Mouse (Mus musculus): ENCODE results near the gene Phlpp1. TPM values are rescaled to one million over a fixed set of nuclear protein-coding genes. Genes with fewer than 3 reads are reported as not detected.

Gene Phlpp1
- polyA plus RNA-seq, 1 experiment from 2014 or later: 4.8 TPM

DNA sequence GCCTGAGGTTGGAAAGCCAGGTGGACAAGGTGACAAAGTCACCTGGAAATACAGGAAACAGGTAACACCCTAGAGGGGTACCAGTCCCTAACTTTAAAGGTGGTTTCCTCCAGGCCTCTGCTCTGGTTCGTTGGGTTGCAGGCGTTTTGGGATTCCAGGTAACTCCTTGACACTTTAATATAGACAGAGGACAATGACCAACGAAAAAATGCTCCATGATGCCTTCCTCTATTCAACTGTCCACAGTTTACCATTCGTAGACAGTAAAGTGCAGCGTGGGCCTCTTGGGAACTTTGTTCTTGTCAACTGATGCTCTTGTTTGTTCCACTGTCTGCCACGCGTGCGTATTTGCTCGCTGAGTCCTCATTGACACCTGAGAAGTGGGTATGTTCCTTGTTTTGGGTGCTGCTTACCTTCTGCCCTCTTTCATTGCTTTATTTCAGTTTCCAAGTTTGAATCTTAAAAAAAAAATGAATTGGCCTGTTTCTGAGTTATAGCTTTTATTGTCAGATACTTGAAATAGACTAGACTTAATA, 2.1 kb downstream of the Phlpp1 start:
- Histone ChIP-seq H3K4me1 (ENCODE audit: control insufficient read depth, insufficient read depth, low read length) (peaks cover 11% of the 10 kb centered on the region; the same call in 1 of the 2 replicates), H3K4me2 (replicated peaks; ENCODE audit: low read depth, low read length) (peak overlapping the region; percentile 51), H3K27me3 (ENCODE audit: control insufficient read depth, insufficient read depth, low read length) (no peaks in the 10 kb centered on the region), H3K36me3 (ENCODE audit: control insufficient read depth, insufficient read depth, low read length) (no peaks in the 10 kb centered on the region), H3K9ac (ENCODE audit: low read depth, low read length) (peak overlapping the region; percentile 90; the same call in 1 of the 2 replicates), H3K9me3 (ENCODE audit: control insufficient read depth, low read length) (no peaks in the 10 kb centered on the region), H3K4me3 (ENCODE audit: low read length) (peak overlapping the region; percentile 83), H3K27ac (ENCODE audit: low read depth, low read length) (no peak overlapping the region)
- no peak for ATAC-seq (ENCODE audit: low FRiP score, low TSS enrichment)
- 58% methylated on average over 9 of the region's 9 CpGs for WGBS

DNA sequence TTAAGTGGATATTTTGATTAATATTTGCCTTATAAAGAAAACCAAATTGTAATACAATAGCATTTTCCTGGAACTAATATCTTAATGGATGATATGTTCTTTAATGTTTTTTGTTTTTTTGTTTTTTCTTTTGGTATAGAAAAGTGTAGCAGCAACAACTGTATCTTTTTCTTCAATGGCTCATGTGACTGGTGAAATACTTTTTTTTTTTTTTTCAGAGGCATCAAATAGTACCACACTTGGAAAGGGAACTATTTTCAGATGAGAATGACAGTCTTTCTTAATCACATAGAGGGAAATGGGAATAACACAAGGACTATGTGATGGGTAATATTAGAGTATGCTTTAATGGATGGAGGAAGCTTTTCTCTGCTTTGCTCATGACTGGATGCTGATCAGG, 3.0 kb downstream of the Phlpp1 start:
- Histone ChIP-seq H3K4me1 (ENCODE audit: control insufficient read depth, insufficient read depth, low read length) (peaks cover 11% of the 10 kb centered on the region; the same call in 1 of the 2 replicates), H3K9me3 (ENCODE audit: control insufficient read depth, low read length) (no peaks in the 10 kb centered on the region), H3K36me3 (ENCODE audit: control insufficient read depth, insufficient read depth, low read length) (no peaks in the 10 kb centered on the region), H3K9ac (ENCODE audit: low read depth, low read length) (no peak overlapping the region), H3K4me3 (ENCODE audit: low read length) (no peak overlapping the region), H3K4me2 (replicated peaks; ENCODE audit: low read depth, low read length) (peak overlapping the region; percentile 51; the same call in 1 of the 2 replicates), H3K27me3 (ENCODE audit: control insufficient read depth, insufficient read depth, low read length) (no peaks in the 10 kb centered on the region), H3K27ac (ENCODE audit: low read depth, low read length) (no peak overlapping the region)
- ATAC-seq (ENCODE audit: low FRiP score, low TSS enrichment): no peak

DNA sequence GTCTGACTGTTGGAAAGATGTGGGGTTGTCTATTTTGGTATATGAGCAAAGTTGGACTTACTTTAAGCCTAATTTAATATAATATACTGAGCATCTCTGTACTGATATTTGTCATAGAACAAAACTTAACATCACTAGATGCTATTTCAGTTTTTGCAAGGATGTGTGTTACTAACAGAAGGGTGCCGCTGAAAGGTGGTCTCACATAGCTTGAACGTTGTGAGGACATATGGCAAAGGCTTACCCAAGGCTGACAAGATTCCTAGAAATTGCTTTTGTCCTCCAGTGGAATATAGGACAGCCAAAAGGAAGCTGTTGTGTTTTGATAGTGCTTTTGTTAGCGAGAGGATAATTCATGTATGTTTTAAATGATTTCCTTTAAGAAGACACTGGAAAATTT, 3.8 kb downstream of the Phlpp1 start:
- Histone ChIP-seq H3K4me3 (ENCODE audit: low read length) (no peak overlapping the region), H3K9me3 (ENCODE audit: control insufficient read depth, low read length) (no peaks in the 10 kb centered on the region), H3K9ac (ENCODE audit: low read depth, low read length) (no peak overlapping the region), H3K36me3 (ENCODE audit: control insufficient read depth, insufficient read depth, low read length) (no peaks in the 10 kb centered on the region), H3K4me2 (replicated peaks; ENCODE audit: low read depth, low read length) (peak overlapping the region; percentile 6; the same call in 1 of the 2 replicates), H3K27ac (ENCODE audit: low read depth, low read length) (no peak overlapping the region), H3K27me3 (ENCODE audit: control insufficient read depth, insufficient read depth, low read length) (no peaks in the 10 kb centered on the region), H3K4me1 (ENCODE audit: control insufficient read depth, insufficient read depth, low read length) (peaks cover 11% of the 10 kb centered on the region; the same call in 1 of the 2 replicates)
- 70% methylated on average over 3 of the region's 3 CpGs for WGBS
- ATAC-seq (ENCODE audit: low FRiP score, low TSS enrichment): no peak

DNA sequence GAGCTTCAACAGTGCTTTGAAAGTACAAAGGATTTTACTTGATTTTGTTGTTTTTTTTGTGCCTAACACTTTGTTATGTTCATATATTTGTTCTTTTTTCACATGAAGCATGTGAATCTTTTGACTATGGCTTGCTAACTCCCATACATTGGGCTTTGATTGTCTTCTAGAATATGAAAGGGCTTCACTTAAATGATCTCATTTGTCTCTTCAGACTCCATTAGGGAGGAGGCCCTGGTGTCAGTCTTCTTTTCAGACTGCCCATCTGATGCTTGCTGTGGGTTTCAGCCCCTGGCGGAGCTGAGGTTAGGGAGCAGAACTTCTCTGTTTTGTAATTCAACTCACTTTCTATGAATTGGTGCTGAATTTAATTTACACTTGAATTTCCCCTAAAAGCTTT, 5.2 kb downstream of the Phlpp1 start:
- WGBS: 79% methylated on average over 1 of the region's 1 CpGs
- no peak overlapping the region for H3K27ac ChIP-seq (ENCODE audit: low read depth, low read length)
- no peak overlapping the region for H3K4me3 ChIP-seq (ENCODE audit: low read length)
- no peak overlapping the region for H3K4me2 ChIP-seq (replicated peaks; ENCODE audit: low read depth, low read length)
- no peaks in the 10 kb centered on the region for H3K9me3 ChIP-seq (ENCODE audit: control insufficient read depth, low read length)
- ATAC-seq (ENCODE audit: low FRiP score, low TSS enrichment): no peak
- no peaks in the 10 kb centered on the region for H3K36me3 ChIP-seq (ENCODE audit: control insufficient read depth, insufficient read depth, low read length)
- H3K27me3 ChIP-seq (ENCODE audit: control insufficient read depth, insufficient read depth, low read length): no peaks in the 10 kb centered on the region
- H3K4me1 ChIP-seq (ENCODE audit: control insufficient read depth, insufficient read depth, low read length): peaks cover 8% of the 10 kb centered on the region; the same call in 1 of the 2 replicates
- H3K9ac ChIP-seq (ENCODE audit: low read depth, low read length): no peak overlapping the region

DNA sequence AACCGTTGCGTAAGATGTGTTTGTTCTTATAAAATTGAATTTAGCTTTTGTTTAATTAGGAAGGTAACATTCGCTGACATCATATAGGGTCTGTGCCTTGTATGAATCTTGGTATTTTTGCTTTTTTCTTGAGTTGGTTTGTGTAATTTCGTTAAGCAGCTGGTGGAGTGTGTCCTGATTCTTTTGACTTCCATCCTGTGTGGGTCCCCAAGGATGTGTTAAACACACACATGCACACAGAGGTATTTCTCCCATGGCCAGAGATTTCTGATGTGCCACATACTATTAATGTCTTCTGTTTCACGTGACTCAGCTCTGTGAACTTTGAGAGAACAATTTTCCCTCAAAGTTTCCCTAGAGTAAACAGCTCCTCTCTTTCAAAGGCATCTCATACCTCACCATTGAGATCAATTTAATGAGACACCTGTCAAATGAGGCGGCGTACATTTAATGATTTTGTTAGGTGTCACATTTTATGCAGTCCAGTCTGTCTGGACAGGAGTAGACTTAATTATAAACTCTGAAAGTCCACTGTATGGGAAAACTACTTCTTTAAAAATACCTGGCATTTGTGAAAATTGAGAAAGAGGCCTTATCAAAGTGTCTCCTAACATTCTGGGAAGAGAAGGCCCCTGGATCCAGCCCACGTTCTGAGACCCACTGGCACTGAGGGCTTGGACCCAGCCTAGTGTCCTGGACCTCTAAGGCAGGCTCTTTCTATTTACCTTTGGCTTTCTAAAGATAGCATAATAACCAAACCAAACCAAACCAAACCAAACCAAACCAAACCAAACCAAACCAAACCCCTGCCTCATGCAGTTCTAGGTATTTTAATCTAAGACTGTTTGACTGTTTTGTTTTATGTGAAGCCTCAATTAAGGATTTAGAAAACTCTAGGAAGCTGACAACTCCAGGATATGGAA, 6.6 kb downstream of the Phlpp1 start:
- no peak overlapping the region for H3K9ac ChIP-seq (ENCODE audit: low read depth, low read length)
- H3K36me3 ChIP-seq (ENCODE audit: control insufficient read depth, insufficient read depth, low read length): no peaks in the 10 kb centered on the region
- ATAC-seq (ENCODE audit: low FRiP score, low TSS enrichment): no peak
- 66% methylated on average over 8 of the region's 8 CpGs for WGBS
- no peak overlapping the region for H3K4me3 ChIP-seq (ENCODE audit: low read length)
- H3K27ac ChIP-seq (ENCODE audit: low read depth, low read length): no peak overlapping the region
- no peaks in the 10 kb centered on the region for H3K9me3 ChIP-seq (ENCODE audit: control insufficient read depth, low read length)
- H3K4me1 ChIP-seq (ENCODE audit: control insufficient read depth, insufficient read depth, low read length): peaks cover 8% of the 10 kb centered on the region; the same call in 1 of the 2 replicates
- H3K27me3 ChIP-seq (ENCODE audit: control insufficient read depth, insufficient read depth, low read length): no peaks in the 10 kb centered on the region
- no peak overlapping the region for H3K4me2 ChIP-seq (replicated peaks; ENCODE audit: low read depth, low read length)

DNA sequence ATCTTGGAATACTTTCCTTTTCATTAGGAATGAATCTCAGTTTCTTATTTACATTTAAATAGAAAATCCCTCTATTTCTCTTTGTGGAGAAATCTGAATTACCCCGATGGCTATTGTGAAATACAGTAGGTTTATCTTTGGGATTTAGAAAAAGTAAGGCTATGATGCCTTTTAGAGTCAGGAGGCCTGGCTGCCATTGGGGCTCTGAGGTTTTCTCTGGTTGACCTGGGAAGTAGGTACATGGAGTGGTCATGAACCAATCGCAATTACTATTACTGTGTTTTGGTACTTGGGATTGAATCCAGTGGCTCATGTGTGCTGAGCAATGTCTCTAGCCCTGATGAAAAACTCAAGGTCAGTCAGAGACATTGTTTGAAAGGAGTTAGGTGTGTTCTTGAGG, 12.1 kb downstream of the Phlpp1 start:
- H3K4me1 ChIP-seq (ENCODE audit: control insufficient read depth, insufficient read depth, low read length): no peaks in the 10 kb centered on the region
- H3K4me2 ChIP-seq (replicated peaks; ENCODE audit: low read depth, low read length): no peak overlapping the region
- H3K9ac ChIP-seq (ENCODE audit: low read depth, low read length): no peak overlapping the region
- no peaks in the 10 kb centered on the region for H3K36me3 ChIP-seq (ENCODE audit: control insufficient read depth, insufficient read depth, low read length)
- H3K27me3 ChIP-seq (ENCODE audit: control insufficient read depth, insufficient read depth, low read length): no peaks in the 10 kb centered on the region
- no peak overlapping the region for H3K4me3 ChIP-seq (ENCODE audit: low read length)
- no peak for ATAC-seq (ENCODE audit: low FRiP score, low TSS enrichment)
- no peaks in the 10 kb centered on the region for H3K9me3 ChIP-seq (ENCODE audit: control insufficient read depth, low read length)
- no peak overlapping the region for H3K27ac ChIP-seq (ENCODE audit: low read depth, low read length)
- 96% methylated on average over 2 of the region's 2 CpGs for WGBS

DNA sequence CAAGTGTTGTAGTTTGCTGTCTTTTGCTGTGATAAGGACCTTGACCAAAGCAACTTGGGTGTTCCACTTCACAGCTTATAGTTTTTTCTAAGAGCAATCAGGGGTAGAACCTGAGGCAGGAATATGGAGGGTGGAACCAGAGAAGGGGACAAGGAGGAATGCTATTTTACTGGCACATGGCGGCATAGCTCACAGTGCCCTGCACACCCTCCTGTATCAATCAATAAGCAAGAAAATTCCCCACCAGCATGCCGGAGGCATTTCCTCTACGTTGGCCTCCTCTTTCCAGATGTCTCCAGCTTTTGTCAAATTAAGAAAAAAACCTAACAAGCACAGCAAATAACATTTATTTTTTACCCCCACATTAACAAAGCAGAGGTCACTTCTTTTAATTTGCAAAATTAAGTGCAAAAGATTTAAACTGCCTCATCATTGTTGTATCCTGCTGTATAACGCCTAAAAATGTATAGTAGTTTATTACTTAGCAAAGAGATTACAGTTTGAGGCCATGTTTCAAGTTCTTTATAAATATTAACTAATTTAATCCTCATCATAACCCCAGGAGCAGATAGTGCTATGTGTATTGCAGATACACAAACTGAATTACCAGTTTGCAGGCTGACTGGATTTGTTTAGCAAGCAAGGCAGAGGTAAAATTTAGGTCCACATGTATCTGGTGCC, 13.4 kb downstream of the Phlpp1 start:
- H3K27me3 ChIP-seq (ENCODE audit: control insufficient read depth, insufficient read depth, low read length): no peaks in the 10 kb centered on the region
- WGBS: 67% methylated on average over 4 of the region's 4 CpGs

DNA sequence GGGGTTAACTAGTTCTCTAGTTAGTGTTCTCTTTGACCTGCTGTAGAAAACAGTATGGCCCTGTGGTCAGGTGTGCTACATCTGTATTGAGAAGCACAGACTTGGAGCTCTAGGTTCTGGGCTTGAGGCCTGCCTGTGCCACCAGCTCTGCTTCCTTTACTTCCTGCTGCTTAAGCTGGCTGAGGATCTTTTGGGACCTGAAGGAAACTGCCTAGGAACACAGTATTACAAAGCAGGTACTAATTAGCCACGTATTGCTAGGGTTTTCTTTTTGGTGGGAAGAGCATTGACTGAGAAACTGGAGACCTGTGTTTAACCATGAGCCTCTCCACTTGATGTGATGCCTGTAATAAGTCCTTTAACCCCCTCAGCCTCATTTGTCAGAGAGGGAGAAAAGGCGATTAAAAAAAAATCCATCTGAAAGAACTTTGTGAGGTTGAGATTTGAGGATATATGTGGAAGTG, 13.9 kb downstream of the Phlpp1 start:
- no peak overlapping the region for H3K9ac ChIP-seq (ENCODE audit: low read depth, low read length)
- H3K27me3 ChIP-seq (ENCODE audit: control insufficient read depth, insufficient read depth, low read length): no peaks in the 10 kb centered on the region
- ATAC-seq (ENCODE audit: low FRiP score, low TSS enrichment): no peak
- WGBS: 65% methylated on average over 2 of the region's 2 CpGs
- H3K4me2 ChIP-seq (replicated peaks; ENCODE audit: low read depth, low read length): no peak overlapping the region
- H3K4me1 ChIP-seq (ENCODE audit: control insufficient read depth, insufficient read depth, low read length): no peaks in the 10 kb centered on the region
- no peaks in the 10 kb centered on the region for H3K9me3 ChIP-seq (ENCODE audit: control insufficient read depth, low read length)
- H3K27ac ChIP-seq (ENCODE audit: low read depth, low read length): no peak overlapping the region
- H3K36me3 ChIP-seq (ENCODE audit: control insufficient read depth, insufficient read depth, low read length): no peaks in the 10 kb centered on the region
- no peak overlapping the region for H3K4me3 ChIP-seq (ENCODE audit: low read length)

More for the DNA sequence above, 13.4 kb downstream of the Phlpp1 start:
- no peak overlapping the region for H3K9ac ChIP-seq (ENCODE audit: low read depth, low read length)
- H3K4me1 ChIP-seq (ENCODE audit: control insufficient read depth, insufficient read depth, low read length): no peaks in the 10 kb centered on the region
- no peak overlapping the region for H3K4me2 ChIP-seq (replicated peaks; ENCODE audit: low read depth, low read length)
- no peaks in the 10 kb centered on the region for H3K36me3 ChIP-seq (ENCODE audit: control insufficient read depth, insufficient read depth, low read length)
- no peak overlapping the region for H3K27ac ChIP-seq (ENCODE audit: low read depth, low read length)
- no peak overlapping the region for H3K4me3 ChIP-seq (ENCODE audit: low read length)
- no peak for ATAC-seq (ENCODE audit: low FRiP score, low TSS enrichment)
- H3K9me3 ChIP-seq (ENCODE audit: control insufficient read depth, low read length): no peaks in the 10 kb centered on the region
